Mouse (Mus musculus): ENCODE measurements around the gene St8sia1. TPM values are rescaled to one million over a fixed set of nuclear protein-coding genes. Genes with fewer than 3 reads are reported as not detected.

Gene St8sia1
- polyA plus RNA-seq, 1 experiment from 2014 or later: 1.1 TPM

DNA sequence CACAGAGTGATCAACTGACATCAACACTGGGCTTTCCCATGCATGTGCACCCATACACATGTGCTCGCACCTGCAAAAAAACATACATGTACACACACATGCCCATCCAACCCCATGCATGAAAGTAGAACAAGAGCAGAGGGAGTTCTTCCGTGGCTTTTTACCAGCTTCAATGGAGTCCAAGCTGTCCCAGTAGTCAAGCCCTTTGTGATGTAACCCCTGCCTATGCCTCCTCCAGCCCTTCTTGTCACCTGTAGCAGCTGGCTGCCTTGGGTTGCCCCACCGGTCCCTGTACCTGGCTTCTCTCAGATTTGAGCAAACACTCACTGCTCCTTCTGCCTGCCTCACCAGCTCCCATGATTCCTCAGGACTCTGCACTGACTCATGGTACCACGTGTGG lies 119.2 kb downstream of the St8sia1 start:
- 75% methylated on average over 4 of the region's 4 CpGs for WGBS
- Histone ChIP-seq H3K9me3 (ENCODE audit: control insufficient read depth, low read length) (no peaks in the 10 kb centered on the region), H3K4me2 (ENCODE audit: low read length) (no peak overlapping the region), H3K9ac (ENCODE audit: low read length) (no peak overlapping the region), H3K27me3 (ENCODE audit: control insufficient read depth, insufficient read depth, low read length) (no peaks in the 10 kb centered on the region), H3K36me3 (ENCODE audit: control insufficient read depth, insufficient read depth, low read length) (no peaks in the 10 kb centered on the region), H3K4me3 (ENCODE audit: control insufficient read depth in 1 of 2, insufficient read depth in 1 of 2, low read depth in 1 of 2, low read length in 2 of 2) (no peak overlapping the region), H3K4me1 (ENCODE audit: control insufficient read depth in 2 of 2, insufficient read depth in 2 of 2, low read length in 2 of 2) (no peaks in the 10 kb centered on the region), H3K27ac (replicated peaks in 1 of 2; ENCODE audit: control insufficient read depth in 1 of 2, insufficient read depth in 1 of 2, low read depth in 2 of 2, low read length in 2 of 2) (no peak overlapping the region)
- ATAC-seq (ENCODE audit: insufficient number of reproducible peaks, insufficient read depth, low FRiP score, low read depth): no peak

DNA sequence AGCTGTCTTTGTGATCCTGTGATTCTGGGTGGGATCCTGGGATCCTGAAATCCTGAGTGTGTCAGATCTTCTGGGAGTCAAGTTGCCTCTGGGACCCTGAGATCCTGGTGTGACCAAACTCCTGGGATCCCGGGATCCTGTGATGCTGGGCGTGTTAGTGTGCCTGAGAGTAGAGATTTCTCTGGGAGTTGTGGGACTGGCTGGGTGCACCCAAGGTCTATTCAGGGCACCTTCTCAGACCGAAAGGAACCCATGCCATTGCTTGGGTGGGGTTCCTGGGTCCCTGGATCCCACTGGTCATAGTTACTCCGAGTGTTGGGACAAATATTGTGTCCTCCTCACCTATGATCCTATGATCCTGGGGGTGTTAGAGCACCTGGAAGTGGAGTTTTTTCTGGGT lies 120.2 kb downstream of the St8sia1 start:
- Histone ChIP-seq H3K27me3 (ENCODE audit: control insufficient read depth, insufficient read depth, low read length) (no peaks in the 10 kb centered on the region), H3K9me3 (ENCODE audit: control insufficient read depth, low read length) (no peaks in the 10 kb centered on the region), H3K9ac (ENCODE audit: low read length) (no peak overlapping the region), H3K36me3 (ENCODE audit: control insufficient read depth, insufficient read depth, low read length) (no peaks in the 10 kb centered on the region), H3K4me1 (ENCODE audit: control insufficient read depth in 2 of 2, insufficient read depth in 2 of 2, low read length in 2 of 2) (no peaks in the 10 kb centered on the region), H3K4me2 (ENCODE audit: low read length) (no peak overlapping the region), H3K27ac (replicated peaks in 1 of 2; ENCODE audit: control insufficient read depth in 1 of 2, insufficient read depth in 1 of 2, low read depth in 2 of 2, low read length in 2 of 2) (no peak overlapping the region), H3K4me3 (ENCODE audit: control insufficient read depth in 1 of 2, insufficient read depth in 1 of 2, low read depth in 1 of 2, low read length in 2 of 2) (no peak overlapping the region)
- WGBS: 79% methylated on average over 4 of the region's 4 CpGs
- no peak for ATAC-seq (ENCODE audit: insufficient number of reproducible peaks, insufficient read depth, low FRiP score, low read depth)

DNA sequence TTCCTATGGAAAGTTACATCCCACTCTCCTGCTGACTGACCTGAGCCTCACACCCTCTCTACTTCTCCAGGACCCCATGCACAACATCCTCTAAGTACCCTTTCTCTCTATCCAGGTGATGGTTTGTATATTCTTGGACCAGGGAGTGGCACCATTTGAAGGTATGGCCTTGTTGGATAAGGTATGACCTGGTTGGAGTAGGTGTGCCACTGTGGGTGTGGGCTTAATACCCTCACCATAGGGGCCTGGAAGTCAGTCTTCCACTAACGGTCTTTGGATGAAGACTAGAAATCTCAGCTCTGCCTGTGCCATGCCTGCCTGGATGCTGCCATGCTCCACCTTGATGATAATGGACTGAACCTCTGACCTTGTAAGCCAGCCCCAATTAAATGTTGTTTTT lies 125.8 kb downstream of the St8sia1 start:
- Histone ChIP-seq H3K9ac (ENCODE audit: low read length) (no peak overlapping the region), H3K36me3 (ENCODE audit: control insufficient read depth, insufficient read depth, low read length) (no peaks in the 10 kb centered on the region), H3K27ac (replicated peaks in 1 of 2; ENCODE audit: control insufficient read depth in 1 of 2, insufficient read depth in 1 of 2, low read depth in 2 of 2, low read length in 2 of 2) (no peak overlapping the region), H3K4me1 (ENCODE audit: control insufficient read depth in 2 of 2, insufficient read depth in 2 of 2, low read length in 2 of 2) (no peaks in the 10 kb centered on the region), H3K27me3 (ENCODE audit: control insufficient read depth, insufficient read depth, low read length) (no peaks in the 10 kb centered on the region), H3K9me3 (ENCODE audit: control insufficient read depth, low read length) (no peaks in the 10 kb centered on the region), H3K4me2 (ENCODE audit: low read length) (no peak overlapping the region), H3K4me3 (ENCODE audit: control insufficient read depth in 1 of 2, insufficient read depth in 1 of 2, low read depth in 1 of 2, low read length in 2 of 2) (no peak overlapping the region)
- WGBS: 93% methylated on average over 1 of the region's 1 CpGs
- ATAC-seq (ENCODE audit: insufficient number of reproducible peaks, insufficient read depth, low FRiP score, low read depth): no peak

DNA sequence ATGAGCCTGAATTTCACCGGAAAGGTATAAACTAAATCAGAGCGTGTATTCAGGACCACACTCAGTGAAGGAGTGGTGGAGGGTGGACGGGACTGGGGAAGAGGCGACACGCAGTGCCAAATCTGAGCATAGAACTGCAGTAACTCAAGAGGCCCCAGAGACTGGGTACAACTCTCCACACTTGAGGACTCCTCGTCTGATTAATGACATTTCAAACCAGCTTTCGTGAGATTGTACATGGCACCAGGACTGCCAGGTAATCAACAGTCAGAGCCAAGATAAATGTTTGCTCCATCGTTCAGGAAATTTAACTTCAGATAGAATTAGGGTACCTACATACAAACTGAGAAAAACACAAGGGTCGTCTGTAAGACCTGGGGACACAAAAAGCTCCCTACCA lies 126.9 kb downstream of the St8sia1 start:
- Histone ChIP-seq H3K36me3 (ENCODE audit: control insufficient read depth, insufficient read depth, low read length) (no peaks in the 10 kb centered on the region), H3K27me3 (ENCODE audit: control insufficient read depth, insufficient read depth, low read length) (no peaks in the 10 kb centered on the region), H3K4me1 (ENCODE audit: control insufficient read depth in 2 of 2, insufficient read depth in 2 of 2, low read length in 2 of 2) (no peaks in the 10 kb centered on the region), H3K4me2 (ENCODE audit: low read length) (no peak overlapping the region), H3K9me3 (ENCODE audit: control insufficient read depth, low read length) (no peaks in the 10 kb centered on the region), H3K27ac (replicated peaks in 1 of 2; ENCODE audit: control insufficient read depth in 1 of 2, insufficient read depth in 1 of 2, low read depth in 2 of 2, low read length in 2 of 2) (no peak overlapping the region), H3K9ac (ENCODE audit: low read length) (no peak overlapping the region), H3K4me3 (ENCODE audit: control insufficient read depth in 1 of 2, insufficient read depth in 1 of 2, low read depth in 1 of 2, low read length in 2 of 2) (no peak overlapping the region)
- no peak for ATAC-seq (ENCODE audit: insufficient number of reproducible peaks, insufficient read depth, low FRiP score, low read depth)
- 62% methylated on average over 9 of the region's 9 CpGs for WGBS

DNA sequence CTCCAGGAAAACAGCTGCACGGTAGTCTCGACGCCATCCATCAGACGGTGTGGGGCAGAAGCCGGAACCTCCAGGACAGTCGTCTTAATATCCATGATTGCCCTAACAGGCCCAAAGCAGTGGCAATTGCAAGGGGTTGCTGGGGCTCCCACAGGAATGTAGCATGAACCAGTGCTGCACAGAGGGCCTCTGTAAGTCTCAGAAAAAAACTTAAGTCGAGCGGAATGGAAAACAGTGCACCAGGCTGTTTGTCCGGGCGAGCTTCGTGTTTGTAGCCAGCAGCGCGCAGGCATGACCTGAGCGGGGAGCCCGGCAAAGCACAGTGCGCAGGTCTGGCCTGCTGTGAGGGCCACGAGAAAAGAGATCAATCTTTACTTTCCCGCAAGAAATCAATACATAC lies 128.5 kb downstream of the St8sia1 start:
- Histone ChIP-seq H3K9me3 (ENCODE audit: control insufficient read depth, low read length) (no peaks in the 10 kb centered on the region), H3K27ac (replicated peaks in 1 of 2; ENCODE audit: control insufficient read depth in 1 of 2, insufficient read depth in 1 of 2, low read depth in 2 of 2, low read length in 2 of 2) (no peak overlapping the region), H3K4me1 (ENCODE audit: control insufficient read depth in 2 of 2, insufficient read depth in 2 of 2, low read length in 2 of 2) (peaks cover 5 to 6% of the 10 kb centered on the region in 2 experiments; a peak in 2 of 4 replicates), H3K4me2 (ENCODE audit: low read length) (no peak overlapping the region), H3K27me3 (ENCODE audit: control insufficient read depth, insufficient read depth, low read length) (no peaks in the 10 kb centered on the region), H3K9ac (ENCODE audit: low read length) (no peak overlapping the region), H3K4me3 (ENCODE audit: control insufficient read depth in 1 of 2, insufficient read depth in 1 of 2, low read depth in 1 of 2, low read length in 2 of 2) (no peak overlapping the region), H3K36me3 (ENCODE audit: control insufficient read depth, insufficient read depth, low read length) (no peaks in the 10 kb centered on the region)
- WGBS: 77% methylated on average over 18 of the region's 18 CpGs
- ATAC-seq (ENCODE audit: insufficient number of reproducible peaks, insufficient read depth, low FRiP score, low read depth): no peak

DNA sequence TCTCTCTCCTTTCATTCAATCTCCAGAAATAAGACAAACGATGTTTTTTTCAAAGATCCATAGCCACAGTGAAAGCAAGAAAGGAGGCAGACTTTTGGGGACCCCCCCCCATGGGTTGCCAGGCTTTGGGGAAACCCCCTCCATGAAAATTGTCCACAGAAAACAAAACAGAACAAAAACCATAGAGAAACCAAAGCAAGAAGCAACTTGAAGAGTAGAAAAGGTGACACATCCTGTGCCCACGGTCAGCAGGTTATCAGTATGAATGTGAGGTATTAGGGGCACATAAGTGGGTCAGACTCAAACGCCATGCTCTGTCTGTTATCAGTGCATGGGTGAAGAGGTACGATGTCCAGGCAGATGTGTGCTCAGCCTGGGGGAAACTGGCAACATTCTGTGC lies 129.3 kb downstream of the St8sia1 start:
- Histone ChIP-seq H3K36me3 (ENCODE audit: control insufficient read depth, insufficient read depth, low read length) (no peaks in the 10 kb centered on the region), H3K4me3 (ENCODE audit: control insufficient read depth in 1 of 2, insufficient read depth in 1 of 2, low read depth in 1 of 2, low read length in 2 of 2) (no peak overlapping the region), H3K27ac (replicated peaks in 1 of 2; ENCODE audit: control insufficient read depth in 1 of 2, insufficient read depth in 1 of 2, low read depth in 2 of 2, low read length in 2 of 2) (no peak overlapping the region), H3K9me3 (ENCODE audit: control insufficient read depth, low read length) (no peaks in the 10 kb centered on the region), H3K4me2 (ENCODE audit: low read length) (no peak overlapping the region), H3K4me1 (ENCODE audit: control insufficient read depth in 2 of 2, insufficient read depth in 2 of 2, low read length in 2 of 2) (peaks cover 5 to 6% of the 10 kb centered on the region in 2 experiments; a peak in 2 of 4 replicates), H3K27me3 (ENCODE audit: control insufficient read depth, insufficient read depth, low read length) (no peaks in the 10 kb centered on the region; the same call in 1 of the 2 replicates), H3K9ac (ENCODE audit: low read length) (no peak overlapping the region)
- WGBS: 28% methylated on average over 4 of the region's 4 CpGs
- no peak for ATAC-seq (ENCODE audit: insufficient number of reproducible peaks, insufficient read depth, low FRiP score, low read depth)

DNA sequence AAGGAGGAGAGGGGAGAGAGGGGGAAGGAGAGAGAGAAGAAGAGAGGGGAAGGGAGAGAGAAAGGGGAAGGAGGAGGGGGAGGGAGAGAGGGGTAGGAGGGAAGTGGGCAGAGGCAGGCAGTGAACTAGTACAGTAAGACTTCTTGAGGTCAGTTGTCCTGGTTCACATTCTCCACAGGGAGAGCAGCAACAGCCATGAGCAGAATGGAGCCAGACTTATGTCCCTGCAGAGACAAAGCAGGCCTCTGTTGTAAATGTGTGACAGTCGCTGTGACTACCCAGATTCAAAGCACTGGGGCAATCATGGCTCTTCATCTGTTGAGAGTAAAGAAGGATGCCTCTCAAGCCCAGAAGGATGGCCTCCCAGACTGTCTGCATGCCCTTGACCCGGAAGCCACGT lies 132.5 kb downstream of the St8sia1 start:
- no peak for ATAC-seq (ENCODE audit: insufficient number of reproducible peaks, insufficient read depth, low FRiP score, low read depth)
- H3K27ac ChIP-seq (replicated peaks in 1 of 2; ENCODE audit: control insufficient read depth in 1 of 2, insufficient read depth in 1 of 2, low read depth in 2 of 2, low read length in 2 of 2): no peak overlapping the region
- H3K27me3 ChIP-seq (ENCODE audit: control insufficient read depth, insufficient read depth, low read length): no peaks in the 10 kb centered on the region; the same call in 1 of the 2 replicates
- whole genome bisulfite sequencing: 58% methylated on average over 3 of the region's 3 CpGs
- H3K9me3 ChIP-seq (ENCODE audit: control insufficient read depth, low read length): no peaks in the 10 kb centered on the region
- H3K36me3 ChIP-seq (ENCODE audit: control insufficient read depth, insufficient read depth, low read length): no peaks in the 10 kb centered on the region
- no peak overlapping the region for H3K9ac ChIP-seq (ENCODE audit: low read length)
- peaks cover 5 to 6% of the 10 kb centered on the region in 2 experiments; a peak in 2 of 4 replicates for H3K4me1 ChIP-seq (ENCODE audit: control insufficient read depth in 2 of 2, insufficient read depth in 2 of 2, low read length in 2 of 2)
- H3K4me3 ChIP-seq (ENCODE audit: control insufficient read depth in 1 of 2, insufficient read depth in 1 of 2, low read depth in 1 of 2, low read length in 2 of 2): no peak overlapping the region
- H3K4me2 ChIP-seq (ENCODE audit: low read length): no peak overlapping the region

DNA sequence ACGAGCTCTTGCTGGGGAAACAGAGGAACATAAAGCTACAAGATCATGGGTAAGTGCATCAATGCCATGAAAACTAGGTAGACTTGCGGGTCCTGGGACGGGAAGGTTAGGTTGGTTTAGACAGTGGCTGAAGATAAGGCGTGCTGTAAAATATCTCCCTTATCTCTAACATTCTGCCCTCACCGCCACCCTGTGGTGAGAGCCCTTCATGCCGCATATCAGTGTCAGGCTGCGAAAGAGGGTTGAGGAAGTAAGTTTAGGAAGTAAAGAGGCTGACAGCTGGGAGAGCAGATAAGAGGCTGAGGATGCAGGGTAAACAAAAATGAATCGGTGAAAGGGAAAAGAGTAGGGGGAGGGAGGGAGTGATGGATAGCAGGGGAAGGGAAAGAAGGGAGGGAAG lies 133.0 kb downstream of the St8sia1 start:
- Histone ChIP-seq H3K9ac (ENCODE audit: low read length) (no peak overlapping the region), H3K4me2 (ENCODE audit: low read length) (no peak overlapping the region), H3K9me3 (ENCODE audit: control insufficient read depth, low read length) (no peaks in the 10 kb centered on the region), H3K4me1 (ENCODE audit: control insufficient read depth in 2 of 2, insufficient read depth in 2 of 2, low read length in 2 of 2) (peaks cover 5 to 6% of the 10 kb centered on the region in 2 experiments; a peak in 2 of 4 replicates), H3K4me3 (ENCODE audit: control insufficient read depth in 1 of 2, insufficient read depth in 1 of 2, low read depth in 1 of 2, low read length in 2 of 2) (no peak overlapping the region), H3K27ac (replicated peaks in 1 of 2; ENCODE audit: control insufficient read depth in 1 of 2, insufficient read depth in 1 of 2, low read depth in 2 of 2, low read length in 2 of 2) (no peak overlapping the region), H3K36me3 (ENCODE audit: control insufficient read depth, insufficient read depth, low read length) (no peaks in the 10 kb centered on the region), H3K27me3 (ENCODE audit: control insufficient read depth, insufficient read depth, low read length) (no peaks in the 10 kb centered on the region; the same call in 1 of the 2 replicates)
- 3% methylated on average over 8 of the region's 8 CpGs for WGBS
- ATAC-seq (ENCODE audit: insufficient number of reproducible peaks, insufficient read depth, low FRiP score, low read depth): no peak
